Mouse (Mus musculus): ENCODE data around the gene Rnf41.

The Rnf41 gene

DNA sequence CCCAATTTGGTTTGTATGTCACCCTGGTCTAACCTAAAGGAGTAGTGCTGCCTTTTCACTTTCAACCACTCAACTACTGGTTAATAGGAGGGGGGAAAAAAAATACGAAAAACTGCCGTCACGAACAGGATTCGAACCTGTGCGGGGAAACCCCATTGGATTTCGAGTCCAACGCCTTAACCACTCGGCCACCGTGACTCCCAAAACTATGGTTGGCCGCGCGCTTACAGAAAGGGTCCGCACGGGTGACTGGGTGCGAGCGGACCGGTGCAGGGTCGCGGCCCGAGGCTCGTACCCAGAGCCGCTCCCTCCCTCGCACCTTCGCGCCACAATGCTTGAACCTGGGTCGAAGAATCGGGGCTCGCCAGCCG lies 46.9 kb downstream of the Rnf41 start:
- H3K9me3 ChIP-seq (ENCODE audit: low read length): no peaks in the 10 kb centered on the region
- H3K27me3 ChIP-seq (ENCODE audit: insufficient read depth, low read length): peaks cover 47% of the 10 kb centered on the region
- peaks cover 14% of the 10 kb centered on the region for H3K36me3 ChIP-seq (ENCODE audit: insufficient read depth, low read length)
- H3K4me3 ChIP-seq (replicated peaks; ENCODE audit: low read length): peak overlapping the region; percentile 100
- TF ChIP-seq CTCF (conservative IDR thresholded peaks at IDR 0.05; ENCODE audit: low read length) (no peak), POU5F1 (IDR thresholded peaks at IDR 0.05; ENCODE audit: borderline replicate concordance, low read length) (no peak), NANOG (IDR thresholded peaks at IDR 0.05; ENCODE audit: borderline replicate concordance, low read length) (no peak)
- H3K4me1 ChIP-seq (replicated peaks; ENCODE audit: low read depth, low read length): peaks cover 33% of the 10 kb centered on the region

GRCm38 (mm10) chr10:128458719-128459408 lies 47.4 kb downstream of the Rnf41 start, which contains the start of gene Smarcc2:
Gene Smarcc2 (plus strand): TSS chr10:128459248.
- H3K9me3 ChIP-seq (ENCODE audit: low read length): no peaks in the 10 kb centered on the region
- H3K27me3 ChIP-seq (ENCODE audit: insufficient read depth, low read length): peaks cover 47% of the 10 kb centered on the region
- peaks cover 20% of the 10 kb centered on the region for H3K36me3 ChIP-seq (ENCODE audit: insufficient read depth, low read length)
- TF ChIP-seq POU5F1 (IDR thresholded peaks at IDR 0.05; ENCODE audit: borderline replicate concordance, low read length): no peak
- H3K4me3 ChIP-seq (replicated peaks; ENCODE audit: low read length): peak within 1 kb of the TSS; percentile 100
- H3K4me1 ChIP-seq (replicated peaks; ENCODE audit: low read depth, low read length): peaks cover 33% of the 10 kb centered on the region

DNA sequence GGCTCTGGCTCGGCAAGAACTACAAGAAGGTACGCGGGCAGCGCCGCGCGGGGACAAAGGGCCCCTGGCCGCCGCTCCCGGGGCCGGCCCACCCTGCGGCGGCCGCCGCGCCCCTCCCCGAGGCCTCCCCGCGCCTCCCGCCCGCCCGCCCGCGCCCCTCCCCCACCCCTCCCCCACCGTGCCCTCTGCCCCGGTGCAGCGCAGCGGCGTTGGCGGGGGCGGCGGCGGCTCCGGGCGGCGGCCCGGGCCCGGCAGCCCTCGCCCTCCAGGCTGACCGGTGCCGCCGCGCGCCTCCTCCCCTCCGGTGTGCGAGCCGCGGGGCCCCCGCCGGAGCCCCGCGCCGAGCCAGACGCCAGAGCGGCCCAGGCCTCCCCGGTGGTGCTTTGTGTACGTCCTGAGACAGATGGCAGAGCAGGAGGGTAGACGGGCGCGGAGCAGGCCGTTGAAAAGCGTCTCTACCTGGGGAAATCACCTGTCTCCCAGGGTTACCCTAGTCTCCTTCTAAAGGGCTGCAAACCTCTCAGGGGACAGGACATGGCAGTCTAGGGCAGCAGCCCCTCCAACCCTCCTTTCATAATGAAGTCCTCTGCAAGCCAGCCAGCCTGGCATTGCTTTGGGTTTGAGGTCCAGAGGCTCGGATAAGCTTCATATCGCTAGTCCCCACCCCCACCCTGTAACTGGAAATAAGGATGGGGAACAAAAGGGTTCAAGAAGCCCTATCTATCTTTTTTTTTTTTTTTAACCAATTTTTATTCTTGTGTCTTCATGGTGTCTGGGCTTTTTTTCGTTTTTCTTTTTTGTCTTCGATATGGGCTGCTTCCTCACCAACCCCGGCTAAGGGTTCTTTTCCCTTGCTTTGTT lies 48.2 kb downstream of the Rnf41 start:
- Histone ChIP-seq H3K4me3 (replicated peaks; ENCODE audit: low read length) (peak overlapping the region; percentile 100), H3K9me3 (ENCODE audit: low read length) (no peaks in the 10 kb centered on the region), H3K4me1 (replicated peaks; ENCODE audit: low read depth, low read length) (peaks cover 27% of the 10 kb centered on the region), H3K36me3 (ENCODE audit: insufficient read depth, low read length) (peaks cover 28% of the 10 kb centered on the region), H3K27me3 (ENCODE audit: insufficient read depth, low read length) (peaks cover 47% of the 10 kb centered on the region)
- TF ChIP-seq CTCF (conservative IDR thresholded peaks at IDR 0.05; ENCODE audit: low read length) (no peak), POU5F1 (IDR thresholded peaks at IDR 0.05; ENCODE audit: borderline replicate concordance, low read length) (no peak), NANOG (IDR thresholded peaks at IDR 0.05; ENCODE audit: borderline replicate concordance, low read length) (no peak)

DNA sequence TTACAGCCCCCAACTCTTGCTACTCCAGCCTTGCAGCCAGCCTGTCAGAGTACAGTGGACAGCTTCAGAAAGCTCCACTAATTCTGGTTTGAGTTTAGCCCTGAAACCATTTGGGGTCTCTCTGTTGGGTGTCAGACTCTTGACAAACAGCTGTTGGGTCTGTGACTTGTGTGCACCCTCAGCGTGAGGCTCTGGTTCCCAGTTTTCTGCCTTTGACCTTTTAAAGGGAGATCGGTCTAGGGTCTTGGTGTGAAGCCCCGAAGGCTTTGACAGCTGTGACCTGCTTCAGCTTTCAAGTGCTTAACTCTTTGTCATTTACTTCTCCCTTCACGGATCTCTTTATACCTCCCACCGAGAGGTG lies 48.8 kb downstream of the Rnf41 start:
- H3K4me3 ChIP-seq (replicated peaks; ENCODE audit: low read length): peak overlapping the region; percentile 100
- peaks cover 34% of the 10 kb centered on the region for H3K36me3 ChIP-seq (ENCODE audit: insufficient read depth, low read length)
- TF ChIP-seq NANOG (IDR thresholded peaks at IDR 0.05; ENCODE audit: borderline replicate concordance, low read length) (peak; percentile 53; the same call in 1 of the 2 replicates), CTCF (conservative IDR thresholded peaks at IDR 0.05; ENCODE audit: low read length) (no peak), POU5F1 (IDR thresholded peaks at IDR 0.05; ENCODE audit: borderline replicate concordance, low read length) (no peak)
- H3K4me1 ChIP-seq (replicated peaks; ENCODE audit: low read depth, low read length): peaks cover 22% of the 10 kb centered on the region
- H3K27me3 ChIP-seq (ENCODE audit: insufficient read depth, low read length): peaks cover 47% of the 10 kb centered on the region
- no peaks in the 10 kb centered on the region for H3K9me3 ChIP-seq (ENCODE audit: low read length)

GRCm38 (mm10) chr10:128474366-128474765 lies 62.9 kb downstream of the Rnf41 start:
- Histone ChIP-seq H3K9me3 (ENCODE audit: low read length) (no peaks in the 10 kb centered on the region), H3K4me1 (replicated peaks; ENCODE audit: low read depth, low read length) (peaks cover 31% of the 10 kb centered on the region), H3K27me3 (ENCODE audit: insufficient read depth, low read length) (no peaks in the 10 kb centered on the region), H3K4me3 (replicated peaks; ENCODE audit: low read length) (peak overlapping the region; percentile 72), H3K36me3 (ENCODE audit: insufficient read depth, low read length) (peaks cover 49% of the 10 kb centered on the region)
- TF ChIP-seq NANOG (IDR thresholded peaks at IDR 0.05; ENCODE audit: borderline replicate concordance, low read length): no peak; the same call in 1 of the 2 replicates
- TF ChIP-seq CTCF (conservative IDR thresholded peaks at IDR 0.05; ENCODE audit: low read length): peak; percentile 41

DNA sequence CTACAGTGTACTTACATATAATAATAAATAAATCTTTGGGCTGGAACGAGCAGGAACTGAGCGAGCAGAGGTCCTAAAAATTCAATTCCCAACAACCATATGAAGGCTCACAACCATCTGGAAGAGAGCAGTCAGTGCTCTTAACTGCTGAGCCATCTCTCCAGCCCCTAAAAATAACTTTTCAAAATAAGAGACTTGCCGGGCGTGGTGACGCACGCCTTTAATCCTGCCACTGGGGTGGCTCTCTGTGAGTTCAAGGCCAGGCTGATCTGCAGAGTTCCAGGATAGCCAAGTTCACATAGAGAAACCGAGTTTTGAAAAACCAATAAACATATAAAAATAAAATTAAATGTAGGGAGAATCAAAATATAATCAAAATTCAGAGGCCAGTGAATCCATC lies 74.9 kb downstream of the Rnf41 start:
- Histone ChIP-seq H3K27me3 (ENCODE audit: insufficient read depth, low read length) (no peaks in the 10 kb centered on the region), H3K36me3 (ENCODE audit: insufficient read depth, low read length) (peaks cover 88% of the 10 kb centered on the region), H3K4me3 (replicated peaks; ENCODE audit: low read length) (no peak overlapping the region), H3K9me3 (ENCODE audit: low read length) (no peaks in the 10 kb centered on the region), H3K4me1 (replicated peaks; ENCODE audit: low read depth, low read length) (peaks cover 82% of the 10 kb centered on the region)
- TF ChIP-seq POU5F1 (IDR thresholded peaks at IDR 0.05; ENCODE audit: borderline replicate concordance, low read length) (no peak), NANOG (IDR thresholded peaks at IDR 0.05; ENCODE audit: borderline replicate concordance, low read length) (no peak), CTCF (conservative IDR thresholded peaks at IDR 0.05; ENCODE audit: low read length) (no peak)

DNA sequence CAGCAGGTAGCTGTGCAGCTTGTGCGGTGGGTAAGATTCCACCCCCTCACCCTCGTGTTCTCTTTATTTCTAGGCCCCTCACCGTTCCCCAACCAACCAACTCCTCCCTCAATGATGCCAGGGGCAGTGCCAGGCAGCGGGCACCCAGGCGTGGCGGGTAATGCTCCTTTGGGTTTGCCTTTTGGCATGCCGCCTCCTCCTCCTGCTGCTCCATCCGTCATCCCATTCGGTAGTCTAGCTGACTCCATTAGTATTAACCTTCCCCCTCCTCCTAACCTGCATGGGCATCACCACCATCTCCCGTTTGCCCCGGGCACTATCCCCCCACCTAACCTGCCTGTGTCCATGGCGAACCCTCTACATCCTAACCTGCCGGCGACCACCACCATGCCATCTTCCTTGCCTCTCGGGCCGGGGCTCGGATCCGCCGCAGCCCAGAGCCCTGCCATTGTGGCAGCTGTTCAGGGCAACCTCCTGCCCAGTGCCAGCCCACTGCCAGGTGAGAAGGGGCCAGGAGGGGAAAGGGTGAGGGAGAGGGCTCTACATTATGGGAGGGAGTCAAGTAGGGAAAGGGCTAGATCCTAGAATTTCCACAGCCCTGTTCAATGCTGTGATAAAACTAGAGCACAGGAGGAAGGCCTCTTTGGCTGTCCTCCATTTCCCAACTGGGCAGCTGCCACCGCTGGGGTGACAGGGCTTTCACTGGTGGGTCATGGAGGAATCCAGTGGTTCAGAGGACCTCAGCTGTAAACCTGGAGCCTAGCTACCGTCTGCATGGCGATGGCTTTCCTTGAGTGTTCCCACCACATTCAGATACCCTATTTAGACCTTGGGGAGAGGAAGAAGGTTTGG lies 76.6 kb downstream of the Rnf41 start:
- H3K9me3 ChIP-seq (ENCODE audit: low read length): no peaks in the 10 kb centered on the region
- H3K27me3 ChIP-seq (ENCODE audit: insufficient read depth, low read length): no peaks in the 10 kb centered on the region
- H3K36me3 ChIP-seq (ENCODE audit: insufficient read depth, low read length): peaks cover 84% of the 10 kb centered on the region
- TF ChIP-seq CTCF (conservative IDR thresholded peaks at IDR 0.05; ENCODE audit: low read length): no peak
- TF ChIP-seq NANOG (IDR thresholded peaks at IDR 0.05; ENCODE audit: borderline replicate concordance, low read length): no peak
- no peak for TF ChIP-seq POU5F1 (IDR thresholded peaks at IDR 0.05; ENCODE audit: borderline replicate concordance, low read length)
- no peak overlapping the region; the same call in 1 of the 2 replicates for H3K4me3 ChIP-seq (replicated peaks; ENCODE audit: low read length)
- H3K4me1 ChIP-seq (replicated peaks; ENCODE audit: low read depth, low read length): peaks cover 81% of the 10 kb centered on the region

DNA sequence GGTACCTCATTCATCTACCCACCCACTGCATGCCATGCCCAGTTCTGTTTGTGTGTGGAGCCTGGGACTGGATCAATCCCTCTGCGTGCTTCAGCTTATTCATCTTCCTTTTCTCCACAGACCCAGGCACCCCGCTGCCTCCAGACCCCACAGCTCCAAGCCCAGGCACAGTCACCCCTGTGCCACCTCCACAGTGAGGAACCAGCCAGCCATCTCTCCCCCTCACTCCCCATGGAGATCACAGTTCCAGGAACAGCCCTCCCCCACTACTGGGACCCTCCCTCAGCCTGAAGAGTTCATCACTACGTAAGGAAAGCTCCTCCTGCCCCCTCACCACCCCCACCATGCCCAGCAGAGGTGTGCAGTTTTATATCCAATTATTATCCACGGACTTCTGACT lies 77.3 kb downstream of the Rnf41 start:
- Histone ChIP-seq H3K36me3 (ENCODE audit: insufficient read depth, low read length) (peaks cover 77% of the 10 kb centered on the region), H3K4me1 (replicated peaks; ENCODE audit: low read depth, low read length) (peaks cover 74% of the 10 kb centered on the region), H3K4me3 (replicated peaks; ENCODE audit: low read length) (no peak overlapping the region), H3K9me3 (ENCODE audit: low read length) (no peaks in the 10 kb centered on the region), H3K27me3 (ENCODE audit: insufficient read depth, low read length) (no peaks in the 10 kb centered on the region)
- TF ChIP-seq POU5F1 (IDR thresholded peaks at IDR 0.05; ENCODE audit: borderline replicate concordance, low read length) (no peak), CTCF (conservative IDR thresholded peaks at IDR 0.05; ENCODE audit: low read length) (no peak), NANOG (IDR thresholded peaks at IDR 0.05; ENCODE audit: borderline replicate concordance, low read length) (no peak)

Data from E14TG2a.4 (cell line).